Mouse (Mus musculus) ES-E14 (cell line): Measurements from ENCODE around the gene Gatb.

ENCODE experiments used
- CHD2 ChIP-seq: IDR thresholded peaks from 2 replicates; pipeline ENCODE4 v1.6.1; 2014; ENCODE audit warnings: mild to moderate bottlenecking, low read depth, low read length, inconsistent platforms
- HCFC1 ChIP-seq: IDR thresholded peaks from 2 replicates; pipeline ENCODE4 v1.6.1; 2012; ENCODE audit warnings: low read length, inconsistent platforms, borderline replicate concordance; ENCODE audit not compliant: insufficient read depth
- MAFK ChIP-seq: IDR thresholded peaks from 2 replicates; pipeline ENCODE4 v1.6.1; 2014; ENCODE audit warnings: mild to moderate bottlenecking, low read depth, low read length, inconsistent platforms; ENCODE audit not compliant: insufficient read depth
- ZC3H11A ChIP-seq: IDR thresholded peaks from 2 replicates; pipeline ENCODE4 v1.6.1; 2012; ENCODE audit warnings: low read depth, mild to moderate bottlenecking, inconsistent platforms, low read length, borderline replicate concordance
- ZNF384 ChIP-seq: IDR thresholded peaks from 2 replicates; pipeline ENCODE4 v1.6.1; 2012; ENCODE audit warnings: low read depth, low read length, inconsistent platforms

- TF ChIP-seq ZNF384 (no peak), ZC3H11A (no peak), MAFK (no peak), CHD2 (no peak), HCFC1 (no peak)
Measured at GRCm38 (mm10) chr3:85629895-85630510, 56.1 kb downstream of the Gatb start.
